Mouse (Mus musculus): ENCODE measurements around the gene Agrp.

DNA sequence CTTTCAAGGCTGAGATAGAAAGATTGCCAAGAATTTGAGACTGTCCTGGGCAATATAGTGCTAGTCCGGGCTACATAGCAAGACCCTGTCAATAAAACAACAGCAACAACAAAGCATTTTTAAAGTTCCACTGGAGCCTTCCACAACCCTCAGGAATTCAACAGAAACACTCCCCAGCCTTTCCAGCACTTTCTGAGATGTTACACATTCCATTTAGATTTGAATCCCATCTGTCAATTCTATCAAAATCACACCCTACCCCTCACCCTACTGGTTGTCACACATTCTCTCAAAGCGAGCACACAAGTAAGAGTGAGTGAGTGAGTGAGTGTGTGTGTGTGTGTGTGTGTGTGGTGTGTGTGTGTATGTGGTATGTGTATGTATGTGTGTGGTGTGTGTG is 44.8 kb downstream of the Agrp start:
- TF ChIP-seq CTCF (IDR thresholded peaks at IDR 0.05; ENCODE audit: low read depth, low read length) = no peak
- no peak for TF ChIP-seq GATA1 (IDR thresholded peaks at IDR 0.05; ENCODE audit: borderline replicate concordance, low read length)
